Mouse (Mus musculus): Measurements from ENCODE around the gene Cspg5. TPM values are rescaled to one million over a fixed set of nuclear protein-coding genes. Genes with fewer than 3 reads are reported as not detected.

The Cspg5 gene
- 19.6 and 21.3 TPM in 2 replicates for polyA plus RNA-seq (2014; fragmentation: Nextera tagmentation; extraction: Ambion mirVana)

DNA sequence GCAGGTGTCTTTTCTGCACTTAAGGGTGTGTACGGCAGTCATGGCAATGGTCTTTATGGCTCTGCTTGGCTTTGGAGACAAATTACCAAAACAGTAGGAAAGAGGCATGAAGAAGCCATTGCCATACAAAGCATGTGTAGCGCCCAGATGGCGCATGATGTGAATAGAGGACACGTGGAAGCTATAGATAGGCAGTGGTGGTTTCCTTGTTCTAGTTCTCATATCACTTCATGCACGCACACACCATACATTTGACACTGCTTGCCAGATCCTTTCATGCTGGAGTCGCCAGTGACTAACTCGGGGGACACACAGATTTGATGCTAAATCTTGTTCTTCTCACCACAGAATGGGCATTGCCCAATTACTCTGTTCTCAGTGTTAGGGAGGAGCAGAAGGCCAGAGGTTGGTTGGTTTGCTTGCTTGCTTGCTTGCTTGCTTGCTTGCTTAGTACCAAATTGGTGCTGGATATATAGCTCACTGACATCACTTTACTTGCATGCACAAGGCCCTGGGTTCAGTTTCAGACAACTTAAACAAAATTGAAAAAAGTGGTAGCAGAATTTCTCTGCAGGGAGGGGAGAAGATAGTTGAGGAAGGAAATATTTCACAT is at the start of gene Cspg5:
Gene Cspg5, plus strand, starts transcription at position 563 of the 613 bp plus-strand sequence.
- no peak for ATAC-seq (ENCODE audit: insufficient read depth, low FRiP score, low TSS enrichment)
- H3K9me3 ChIP-seq (ENCODE audit: control insufficient read depth, low read length), result no peaks in the 10 kb centered on the region
- peaks cover 13% of the 10 kb centered on the region for H3K4me1 ChIP-seq (ENCODE audit: control insufficient read depth, insufficient read depth, low read length)
- H3K27ac ChIP-seq (ENCODE audit: low read depth, low read length), result no peak within 1 kb of the TSS
- peaks cover 5% of the 10 kb centered on the region; the same call in 1 of the 2 replicates for H3K36me3 ChIP-seq (ENCODE audit: control insufficient read depth, insufficient read depth, low read length)
- no peak within 1 kb of the TSS for H3K9ac ChIP-seq (ENCODE audit: low read length)
- 88% methylated on average over 7 of the region's 7 CpGs for WGBS
- H3K4me2 ChIP-seq (ENCODE audit: low read depth), result peak within 1 kb of the TSS; percentile 92
- peak within 1 kb of the TSS; percentile 56 for H3K4me3 ChIP-seq (ENCODE audit: low read depth, low read length)
- no peaks in the 10 kb centered on the region for H3K27me3 ChIP-seq (ENCODE audit: control insufficient read depth, insufficient read depth, low read length)
- peak; percentile 10 for DNase-seq (ENCODE audit: low spot score)

GRCm38 (mm10) chr9:110199870-110200269 is 43.7 kb upstream of the Cspg5 start:
- no peak overlapping the region for H3K4me2 ChIP-seq (ENCODE audit: low read depth)
- peaks cover 18% of the 10 kb centered on the region for H3K36me3 ChIP-seq (ENCODE audit: control insufficient read depth, insufficient read depth, low read length)

GRCm38 (mm10) chr9:110205526-110206404 is 37.8 kb upstream of the Cspg5 start:
- Histone ChIP-seq H3K27ac (ENCODE audit: low read depth, low read length) (peak overlapping the region; percentile 68), H3K9me3 (ENCODE audit: control insufficient read depth, low read length) (no peaks in the 10 kb centered on the region), H3K36me3 (ENCODE audit: control insufficient read depth, insufficient read depth, low read length) (peaks cover 14% of the 10 kb centered on the region), H3K4me2 (ENCODE audit: low read depth) (no peak overlapping the region), H3K4me1 (ENCODE audit: control insufficient read depth, insufficient read depth, low read length) (peaks cover 6% of the 10 kb centered on the region; the same call in 1 of the 2 replicates), H3K4me3 (ENCODE audit: low read depth, low read length) (no peak overlapping the region), H3K9ac (ENCODE audit: low read length) (no peak overlapping the region), H3K27me3 (ENCODE audit: control insufficient read depth, insufficient read depth, low read length) (no peaks in the 10 kb centered on the region)
- peak; percentile 87 for ATAC-seq (ENCODE audit: insufficient read depth, low FRiP score, low TSS enrichment)
- peak; percentile 61 for DNase-seq (ENCODE audit: low spot score)
- 44% methylated on average over 15 of the region's 15 CpGs for WGBS

More at GRCm38 (mm10) chr9:110199870-110200269, 43.7 kb upstream of the Cspg5 start:
- ATAC-seq (ENCODE audit: insufficient read depth, low FRiP score, low TSS enrichment), result no peak
- Histone ChIP-seq H3K4me1 (ENCODE audit: control insufficient read depth, insufficient read depth, low read length) (no peaks in the 10 kb centered on the region), H3K4me3 (ENCODE audit: low read depth, low read length) (no peak overlapping the region), H3K9ac (ENCODE audit: low read length) (no peak overlapping the region), H3K9me3 (ENCODE audit: control insufficient read depth, low read length) (no peaks in the 10 kb centered on the region), H3K27me3 (ENCODE audit: control insufficient read depth, insufficient read depth, low read length) (no peaks in the 10 kb centered on the region), H3K27ac (ENCODE audit: low read depth, low read length) (no peak overlapping the region)
- no peak for DNase-seq (ENCODE audit: low spot score)
- 92% methylated on average over 2 of the region's 2 CpGs for WGBS

GRCm38 (mm10) chr9:110206437-110206836 is 37.1 kb upstream of the Cspg5 start:
- Histone ChIP-seq H3K4me2 (ENCODE audit: low read depth) (no peak overlapping the region), H3K36me3 (ENCODE audit: control insufficient read depth, insufficient read depth, low read length) (peaks cover 14% of the 10 kb centered on the region), H3K9me3 (ENCODE audit: control insufficient read depth, low read length) (no peaks in the 10 kb centered on the region), H3K27me3 (ENCODE audit: control insufficient read depth, insufficient read depth, low read length) (no peaks in the 10 kb centered on the region), H3K4me3 (ENCODE audit: low read depth, low read length) (no peak overlapping the region), H3K4me1 (ENCODE audit: control insufficient read depth, insufficient read depth, low read length) (peaks cover 6% of the 10 kb centered on the region; the same call in 1 of the 2 replicates), H3K27ac (ENCODE audit: low read depth, low read length) (no peak overlapping the region), H3K9ac (ENCODE audit: low read length) (no peak overlapping the region)
- WGBS, result 90% methylated on average over 2 of the region's 2 CpGs
- DNase-seq (ENCODE audit: low spot score) (no peak), ATAC-seq (ENCODE audit: insufficient read depth, low FRiP score, low TSS enrichment) (no peak)

DNA sequence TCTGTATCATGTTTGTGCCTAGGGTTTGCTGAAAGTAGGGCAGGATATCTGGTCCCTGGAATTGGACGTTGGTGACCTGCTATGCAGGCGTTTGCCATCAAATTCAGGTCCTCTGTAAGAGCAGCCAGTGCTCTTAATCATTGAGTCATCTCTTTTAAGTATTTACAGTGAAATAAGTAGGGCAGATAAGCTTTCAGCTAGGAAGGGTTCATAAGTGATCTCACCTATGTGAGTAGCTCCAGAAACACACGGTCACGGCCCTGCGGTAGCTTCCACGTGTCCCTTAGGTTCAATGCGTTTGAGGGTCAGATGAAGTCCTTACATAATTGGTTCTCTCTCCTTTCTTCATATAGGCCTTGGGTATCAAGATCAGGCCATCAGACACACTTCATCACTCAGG is 35.3 kb upstream of the Cspg5 start:
- Histone ChIP-seq H3K27ac (ENCODE audit: low read depth, low read length) (no peak overlapping the region), H3K36me3 (ENCODE audit: control insufficient read depth, insufficient read depth, low read length) (peaks cover 11% of the 10 kb centered on the region), H3K27me3 (ENCODE audit: control insufficient read depth, insufficient read depth, low read length) (no peaks in the 10 kb centered on the region), H3K4me2 (ENCODE audit: low read depth) (no peak overlapping the region), H3K9ac (ENCODE audit: low read length) (no peak overlapping the region), H3K4me3 (ENCODE audit: low read depth, low read length) (no peak overlapping the region), H3K4me1 (ENCODE audit: control insufficient read depth, insufficient read depth, low read length) (peaks cover 6% of the 10 kb centered on the region; the same call in 1 of the 2 replicates), H3K9me3 (ENCODE audit: control insufficient read depth, low read length) (no peaks in the 10 kb centered on the region)
- ATAC-seq (ENCODE audit: insufficient read depth, low FRiP score, low TSS enrichment) (no peak), DNase-seq (ENCODE audit: low spot score) (no peak)
- 74% methylated on average over 7 of the region's 7 CpGs for WGBS

DNA sequence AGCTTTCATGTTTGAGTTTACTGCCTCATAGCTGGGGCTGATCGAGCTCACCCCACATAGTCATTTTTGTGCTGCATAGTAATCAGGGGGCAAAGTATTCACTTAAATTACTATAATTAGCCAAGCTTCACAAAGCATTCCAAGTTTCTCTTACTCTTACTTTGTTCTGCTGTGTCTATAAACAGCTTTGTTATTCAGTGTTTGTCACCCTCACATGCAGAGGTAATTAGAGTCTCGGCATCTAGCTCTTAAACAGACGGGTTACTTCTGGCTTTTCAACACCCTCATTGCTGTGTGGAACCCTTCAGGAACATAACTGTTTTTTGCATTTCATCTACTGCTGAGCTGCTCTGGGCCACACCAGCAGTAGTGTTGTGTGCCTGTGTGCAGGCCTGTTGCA is 34.6 kb upstream of the Cspg5 start:
- ATAC-seq (ENCODE audit: insufficient read depth, low FRiP score, low TSS enrichment), result no peak
- H3K4me3 ChIP-seq (ENCODE audit: low read depth, low read length), result no peak overlapping the region

GRCm38 (mm10) chr9:110224273-110224672 is 19.3 kb upstream of the Cspg5 start:
- no peaks in the 10 kb centered on the region for H3K9me3 ChIP-seq (ENCODE audit: control insufficient read depth, low read length)
- DNase-seq (ENCODE audit: low spot score) (peak; percentile 5), ATAC-seq (ENCODE audit: insufficient read depth, low FRiP score, low TSS enrichment) (no peak)
- no peak overlapping the region for H3K9ac ChIP-seq (ENCODE audit: low read length)
- H3K4me2 ChIP-seq (ENCODE audit: low read depth), result no peak overlapping the region
- H3K27me3 ChIP-seq (ENCODE audit: control insufficient read depth, insufficient read depth, low read length), result no peaks in the 10 kb centered on the region
- H3K4me1 ChIP-seq (ENCODE audit: control insufficient read depth, insufficient read depth, low read length), result no peaks in the 10 kb centered on the region
- H3K27ac ChIP-seq (ENCODE audit: low read depth, low read length), result no peak overlapping the region
- no peak overlapping the region for H3K4me3 ChIP-seq (ENCODE audit: low read depth, low read length)
- peaks cover 22% of the 10 kb centered on the region for H3K36me3 ChIP-seq (ENCODE audit: control insufficient read depth, insufficient read depth, low read length)
- 97% methylated on average over 4 of the region's 4 CpGs for WGBS

More for the DNA sequence above, 34.6 kb upstream of the Cspg5 start:
- H3K27me3 ChIP-seq (ENCODE audit: control insufficient read depth, insufficient read depth, low read length), result no peaks in the 10 kb centered on the region
- H3K4me2 ChIP-seq (ENCODE audit: low read depth), result no peak overlapping the region
- DNase-seq (ENCODE audit: low spot score), result no peak
- H3K27ac ChIP-seq (ENCODE audit: low read depth, low read length), result no peak overlapping the region
- H3K4me1 ChIP-seq (ENCODE audit: control insufficient read depth, insufficient read depth, low read length), result peaks cover 6% of the 10 kb centered on the region; the same call in 1 of the 2 replicates
- no peak overlapping the region for H3K9ac ChIP-seq (ENCODE audit: low read length)
- H3K9me3 ChIP-seq (ENCODE audit: control insufficient read depth, low read length), result no peaks in the 10 kb centered on the region
- 67% methylated on average over 3 of the region's 3 CpGs for WGBS
- H3K36me3 ChIP-seq (ENCODE audit: control insufficient read depth, insufficient read depth, low read length), result peaks cover 9% of the 10 kb centered on the region

DNA sequence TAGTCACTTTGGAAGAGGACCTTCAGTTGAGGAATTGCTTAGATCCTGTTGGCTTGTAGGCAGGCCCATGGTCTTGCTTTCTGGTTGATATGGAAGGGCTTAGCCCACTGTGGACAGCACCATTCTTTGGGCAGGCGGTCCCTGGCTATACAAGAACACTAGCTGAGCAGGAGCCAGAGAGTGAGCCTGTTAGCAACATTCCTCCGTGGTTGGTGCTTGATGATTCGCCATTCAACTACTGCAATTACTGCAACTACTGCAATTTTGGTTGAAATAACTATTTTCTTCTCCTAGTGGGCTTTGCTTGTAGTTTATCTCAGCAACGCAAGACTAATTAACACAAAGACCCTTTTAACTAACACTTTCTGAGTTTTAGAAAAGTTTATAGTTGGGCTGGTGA is 17.4 kb upstream of the Cspg5 start:
- Histone ChIP-seq H3K27me3 (ENCODE audit: control insufficient read depth, insufficient read depth, low read length) (no peaks in the 10 kb centered on the region), H3K27ac (ENCODE audit: low read depth, low read length) (no peak overlapping the region), H3K36me3 (ENCODE audit: control insufficient read depth, insufficient read depth, low read length) (peaks cover 22% of the 10 kb centered on the region), H3K4me2 (ENCODE audit: low read depth) (no peak overlapping the region), H3K4me3 (ENCODE audit: low read depth, low read length) (no peak overlapping the region), H3K9ac (ENCODE audit: low read length) (no peak overlapping the region), H3K9me3 (ENCODE audit: control insufficient read depth, low read length) (no peaks in the 10 kb centered on the region), H3K4me1 (ENCODE audit: control insufficient read depth, insufficient read depth, low read length) (no peaks in the 10 kb centered on the region)
- WGBS, result 95% methylated on average over 4 of the region's 4 CpGs
- ATAC-seq (ENCODE audit: insufficient read depth, low FRiP score, low TSS enrichment) (no peak), DNase-seq (ENCODE audit: low spot score) (peak; percentile 4)
